Mouse (Mus musculus) induced T-regulatory cell, adult 2 months (primary cell): Measurements from ENCODE around the gene Kctd7.
A peak's percentile ranks its signal among the peaks of the same experiment; 100 is the strongest.

Experiments
- DNase-seq: peaks from one replicate; pipeline ENCODE4 v3.0.0-alpha.2; 2012; ENCODE audit warnings: low read depth

Gene Kctd7

GRCm38 (mm10) chr5:130144334-130145312 lies at the start of gene Kctd7:
TSS of gene Kctd7 (plus strand) at chr5:130144861.
- peak; percentile 97 for DNase-seq

GRCm38 (mm10) chr5:130096754-130097153 lies 47.9 kb upstream of the Kctd7 start:
- no peak for DNase-seq

GRCm38 (mm10) chr5:130097837-130098236 lies 46.8 kb upstream of the Kctd7 start:
- DNase-seq: no peak

GRCm38 (mm10) chr5:130101724-130102123 lies 42.9 kb upstream of the Kctd7 start:
- DNase-seq: no peak

- DNase-seq: no peak
These were observed 35.3 kb upstream of the Kctd7 start for GRCm38 (mm10) chr5:130109348-130109747.

- DNase-seq: no peak
These were observed 33.8 kb upstream of the Kctd7 start for GRCm38 (mm10) chr5:130110632-130111464.

GRCm38 (mm10) chr5:130112653-130113052 lies 32.0 kb upstream of the Kctd7 start:
- DNase-seq: no peak

GRCm38 (mm10) chr5:130116116-130116515 lies 28.5 kb upstream of the Kctd7 start:
- DNase-seq: no peak

GRCm38 (mm10) chr5:130116857-130117256 lies 27.8 kb upstream of the Kctd7 start:
- no peak for DNase-seq

GRCm38 (mm10) chr5:130117932-130118331 lies 26.7 kb upstream of the Kctd7 start:
- DNase-seq: no peak

GRCm38 (mm10) chr5:130119236-130119635 lies 25.4 kb upstream of the Kctd7 start:
- no peak for DNase-seq

GRCm38 (mm10) chr5:130120070-130120736 lies 24.5 kb upstream of the Kctd7 start:
- DNase-seq: no peak

GRCm38 (mm10) chr5:130120904-130121303 lies 23.8 kb upstream of the Kctd7 start:
- DNase-seq: no peak

- no peak for DNase-seq
These were observed 22.3 kb upstream of the Kctd7 start for GRCm38 (mm10) chr5:130122355-130122754.

- DNase-seq: no peak
These were observed 20.4 kb upstream of the Kctd7 start for GRCm38 (mm10) chr5:130124271-130124670.

GRCm38 (mm10) chr5:130128686-130129523 lies 15.8 kb upstream of the Kctd7 start:
- DNase-seq: no peak

- peak; percentile 26 for DNase-seq
These were observed 15.2 kb upstream of the Kctd7 start for GRCm38 (mm10) chr5:130129524-130129793.

- DNase-seq: no peak
These were observed 8.1 kb upstream of the Kctd7 start for GRCm38 (mm10) chr5:130136597-130136996.

GRCm38 (mm10) chr5:130139393-130139792 lies 5.3 kb upstream of the Kctd7 start:
- peak; percentile 87 for DNase-seq

GRCm38 (mm10) chr5:130141138-130141537 lies 3.5 kb upstream of the Kctd7 start:
- no peak for DNase-seq

GRCm38 (mm10) chr5:130142041-130142440 lies 2.6 kb upstream of the Kctd7 start:
- DNase-seq: no peak

GRCm38 (mm10) chr5:130143101-130143500 lies 1.6 kb upstream of the Kctd7 start:
- no peak for DNase-seq
